Mouse (Mus musculus) adipose tissue, adult 10 weeks (tissue): ENCODE data around the gene Gbp7. TPM values are rescaled to one million over a fixed set of nuclear protein-coding genes. Genes with fewer than 3 reads are reported as not detected.

Experiments used
- polyA plus RNA-seq: library from polyadenylated mRNA; stranded (reverse); fragments of 350-450 nt; fragmentation: Illumina TruSeq; extraction: RNeasy Lipid Tissue Mini Kit (QIAGEN cat#74804); gene quantifications from one replicate; pipeline ENCODE4 v1.2.3, GENCODE M21; 2014; ENCODE audit warnings: low read depth, low replicate concordance

The Gbp7 gene
- polyA plus RNA-seq: 9.9 TPM

DNA sequence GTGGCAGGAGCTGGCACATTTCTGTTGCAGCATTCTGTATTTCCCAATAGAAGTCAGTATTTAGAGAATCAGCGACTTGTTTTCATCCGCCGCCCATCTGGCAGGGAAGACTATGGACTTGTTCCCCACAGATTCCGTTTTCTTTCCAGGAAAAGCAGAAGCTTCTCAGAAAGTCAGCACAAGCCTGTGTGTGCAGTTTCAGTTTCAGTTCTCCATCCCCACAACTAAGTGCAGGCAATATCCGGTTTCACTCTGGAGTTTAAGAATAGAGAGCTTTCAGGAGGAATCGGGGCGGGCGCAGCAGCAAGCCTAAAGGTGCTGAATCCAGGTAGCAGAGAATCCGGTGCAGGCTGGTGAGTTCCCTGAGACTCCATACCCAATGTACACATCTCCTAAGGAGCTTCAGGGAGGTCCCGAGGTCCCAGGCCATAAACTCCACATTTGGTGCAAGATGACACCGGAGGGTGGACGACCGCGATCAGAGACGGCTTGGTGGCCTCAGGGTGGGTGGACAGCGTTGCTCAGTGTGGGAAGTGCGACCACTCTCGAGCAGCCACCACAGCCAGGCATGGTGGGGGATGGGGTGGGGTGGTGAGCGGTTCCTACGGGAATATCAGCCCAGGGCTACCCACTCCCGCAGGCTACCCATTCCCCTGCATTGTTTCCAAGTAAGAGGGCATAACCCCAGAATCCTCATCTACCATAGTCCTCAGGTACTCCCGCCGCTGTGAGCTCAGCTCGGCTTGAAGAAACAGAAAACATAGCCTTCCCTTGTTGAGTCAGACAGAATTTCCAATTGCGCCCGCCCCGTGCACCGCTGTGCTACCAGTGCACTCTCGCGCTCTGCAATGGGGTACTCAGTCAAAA is at the start of gene Gbp7:
Gene Gbp7 (plus strand): TSS at position 256 of the 867 bp plus-strand sequence.

DNA sequence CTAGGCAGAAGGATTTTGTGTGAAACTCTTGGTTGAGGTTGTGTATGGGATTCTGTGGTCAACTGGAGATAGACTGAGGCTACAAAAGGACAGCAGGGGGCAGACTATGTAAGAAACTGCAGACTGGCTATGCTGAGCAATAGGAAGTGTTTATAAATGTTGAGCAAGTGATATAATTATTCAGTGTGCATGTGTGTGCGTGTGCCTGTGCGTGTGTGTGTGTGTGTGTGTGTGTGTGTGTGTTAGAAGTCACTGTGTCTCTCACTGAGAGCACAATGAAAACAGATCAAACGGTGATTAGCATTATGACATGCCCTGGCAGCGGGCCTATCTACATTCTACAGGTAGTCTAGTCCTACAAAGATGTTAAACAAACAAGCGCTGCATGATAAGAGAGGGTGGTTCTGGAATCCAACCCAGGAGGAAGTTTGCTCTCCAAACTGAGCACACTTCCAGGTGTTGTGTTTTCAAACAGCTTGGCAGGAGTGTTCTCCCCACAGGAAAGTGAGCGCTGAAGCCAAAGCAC is 36.5 kb upstream of the Gbp7 start, which contains the start of gene Gbp5:
Gene Gbp5 (plus strand): TSS at position 443 of the 526 bp plus-strand sequence.

DNA sequence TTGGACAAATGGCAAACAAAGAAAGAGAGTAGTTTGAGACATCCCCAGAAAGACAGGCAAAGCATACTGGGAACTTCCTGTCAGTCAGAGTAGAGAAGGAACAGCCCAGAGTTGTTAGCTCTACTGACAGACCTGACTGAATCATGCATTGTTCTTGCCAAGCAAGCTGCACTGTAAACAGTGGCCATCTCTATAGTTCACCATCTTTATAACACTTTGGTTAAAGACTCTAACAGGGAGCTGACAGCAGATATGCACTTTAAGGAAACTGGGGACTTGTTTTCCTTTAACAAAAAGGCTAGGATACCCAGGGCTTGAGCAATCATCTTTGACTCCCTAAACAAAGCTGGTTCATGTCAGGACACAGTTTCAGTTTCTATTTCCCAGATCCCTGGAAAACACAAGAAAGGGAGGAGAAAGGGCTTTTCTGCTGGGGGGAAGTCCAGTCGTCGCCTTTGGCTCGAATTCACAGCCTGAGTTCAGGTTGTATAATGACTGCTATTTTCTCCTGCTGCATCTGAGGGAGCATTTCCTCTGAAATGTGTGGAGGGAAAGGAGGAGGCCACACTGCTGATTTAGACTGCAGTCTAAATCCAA is 29.6 kb downstream of the Gbp7 start, which contains the start of gene Gbp3:
Gene Gbp3 (plus strand): TSS at position 395 of the 597 bp plus-strand sequence.

DNA sequence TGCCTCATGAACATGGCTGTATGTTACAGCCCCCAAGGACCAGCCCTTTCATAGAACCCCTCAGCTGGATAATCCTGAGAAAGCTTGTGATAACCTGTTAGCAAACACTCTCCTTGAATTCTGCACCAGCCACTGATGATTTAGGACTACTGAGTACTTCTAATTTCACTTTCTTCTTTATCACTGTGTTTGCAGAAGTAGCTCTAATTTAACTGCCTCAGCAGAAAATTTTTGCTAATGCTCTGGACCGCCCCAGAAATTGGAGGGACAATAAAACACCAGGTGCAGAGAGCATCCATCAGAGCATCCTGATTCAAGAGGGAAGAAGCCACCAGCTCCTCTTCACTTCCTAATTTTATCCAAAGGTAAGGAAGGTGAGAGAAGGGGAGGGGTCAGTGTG is 64.4 kb downstream of the Gbp7 start, which contains the start of gene Gbp2b:
Gene Gbp2b (plus strand): TSS at position 301 of the 400 bp plus-strand sequence.

Other genes starting within 250 kb of the Gbp7 start
- 30.6 TPM for gene Pdlim5, start 134.6 kb upstream of the Gbp7 start, polyA plus RNA-seq
- 6.0 TPM for gene Gbp5, start 36.4 kb upstream of the Gbp7 start, polyA plus RNA-seq
- gene Gbp3, start 29.7 kb downstream of the Gbp7 start, polyA plus RNA-seq: 14.4 TPM
- 0.37 TPM for gene Gbp2b, start 64.5 kb downstream of the Gbp7 start, polyA plus RNA-seq
- 27.3 TPM for gene Gbp2, start 90.3 kb downstream of the Gbp7 start, polyA plus RNA-seq
- gene Kyat3, start 170.7 kb downstream of the Gbp7 start, polyA plus RNA-seq: 15.7 TPM
- gene Gtf2b, start 234.7 kb downstream of the Gbp7 start, polyA plus RNA-seq: 39.3 TPM